Mouse (Mus musculus) heart, adult 2 months (tissue): Measurements from ENCODE around the gene Suco.

Experiments used
- CTCF ChIP-seq: fragments of 200-600 bp; IDR thresholded peaks from 2 replicates; pipeline ENCODE4 v1.8.1; 2022; ENCODE audit warnings: antibody characterized with exemption, mild to moderate bottlenecking, moderate library complexity
- EP300 ChIP-seq: fragments of 200-500 bp; IDR thresholded peaks from 2 replicates; pipeline ENCODE4 v1.6.1; 2011; ENCODE audit warnings: low read depth, low read length, control low read depth; ENCODE audit not compliant: insufficient read depth

- TF ChIP-seq CTCF = no peak
- no peak for TF ChIP-seq EP300
These were observed 12.7 kb downstream of the Suco start for GRCm38 (mm10) chr1:161863742-161864141.
